Mouse (Mus musculus): ENCODE results near the gene Med22.
A peak's percentile ranks its signal among the peaks of the same experiment; 100 is the strongest.

DNA sequence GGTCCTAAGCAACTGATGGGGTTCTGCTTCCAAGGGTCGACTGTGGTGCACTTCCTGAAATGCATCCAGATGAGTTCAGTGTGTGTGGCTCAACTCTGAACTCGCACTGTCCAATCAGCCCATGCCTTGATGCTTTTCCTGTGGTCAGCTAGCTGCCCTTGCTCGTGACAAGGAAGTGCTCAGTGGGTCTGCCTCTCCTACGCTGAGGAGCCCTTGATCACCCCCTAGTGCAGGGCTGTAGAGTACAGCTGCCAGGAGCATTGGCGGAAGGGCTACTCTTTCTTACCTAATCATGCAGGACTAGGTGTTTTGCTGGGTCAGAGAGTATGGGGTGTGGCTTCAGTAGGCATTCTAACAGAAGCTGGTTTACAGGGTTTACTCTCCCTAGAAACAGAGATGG, 31.1 kb upstream of the Med22 start:
- TF ChIP-seq POLR2A (IDR thresholded peaks at IDR 0.05; ENCODE audit: low read depth, low read length) (no peak), CTCF (IDR thresholded peaks at IDR 0.05; ENCODE audit: extremely low read depth, insufficient read length, insufficient replicate concordance, low read depth, low read length) (peak; percentile 14; the same call in 1 of the 2 replicates)

Data from small intestine, adult 2 months (tissue).